Mouse (Mus musculus) heart, postnatal 0 days (tissue): ENCODE data around the gene Plcb4. TPM values are rescaled to one million over a fixed set of nuclear protein-coding genes. Genes with fewer than 3 reads are reported as not detected.
A peak's percentile ranks its signal among the peaks of the same experiment; 100 is the strongest.

ENCODE experiments used
- ATAC-seq: fragments of 200-750 bp; cut with Nextera tagmentation; 2 replicates; pipeline ENCODE4 v1.8.0; 2017; ENCODE audit warnings: low read depth, moderate number of reproducible peaks, moderate library complexity; ENCODE audit not compliant: insufficient read depth
- DNase-seq: peaks from one replicate; pipeline ENCODE4 v3.0.0-alpha.2; 2016; ENCODE audit warnings: low spot score
- H3K27ac ChIP-seq: fragments of 300-500 bp; sonication (generic); 2 replicates; pipeline ENCODE4 v1.5.1; 2014; ENCODE audit warnings: low read depth, mild to moderate bottlenecking
- H3K27me3 ChIP-seq: fragments of 300-500 bp; sonication (generic); 2 replicates; pipeline ENCODE4 v1.6.1; 2014; ENCODE audit warnings: low read length, mixed read lengths; ENCODE audit not compliant: control insufficient read depth, insufficient read depth
- H3K36me3 ChIP-seq: fragments of 300-500 bp; sonication (generic); replicated peaks from 2 replicates; pipeline ENCODE4 v1.6.1; 2014; ENCODE audit warnings: low read length, mixed read lengths; ENCODE audit not compliant: control insufficient read depth, insufficient read depth
- H3K4me1 ChIP-seq: fragments of 300-500 bp; sonication (generic); 2 replicates; pipeline ENCODE4 v1.6.1; 2014; ENCODE audit warnings: antibody characterized with exemption; ENCODE audit not compliant: control insufficient read depth, insufficient read depth
- H3K4me2 ChIP-seq: fragments of 300-500 bp; sonication (generic); 2 replicates; pipeline ENCODE4 v1.6.1; 2014; ENCODE audit warnings: low read depth, mild to moderate bottlenecking, low read length, moderate library complexity
- H3K4me3 ChIP-seq: fragments of 300-500 bp; sonication (generic); 2 replicates; pipeline ENCODE4 v1.5.1; 2014; ENCODE audit warnings: low read depth, low read length
- H3K9ac ChIP-seq: fragments of 300-500 bp; sonication (generic); replicated peaks from 2 replicates; pipeline ENCODE4 v1.6.1; 2014; ENCODE audit warnings: low read depth, low read length, mixed read lengths
- H3K9me3 ChIP-seq: fragments of 300-500 bp; sonication (generic); replicated peaks from 2 replicates; pipeline ENCODE4 v1.6.1; 2016; ENCODE audit warnings: low read length; ENCODE audit not compliant: control insufficient read depth
- CTCF ChIP-seq: IDR thresholded peaks from 2 replicates; pipeline ENCODE4 v1.5.1; 2016; ENCODE audit warnings: antibody characterized with exemption, control low read depth, low read depth
- EP300 ChIP-seq: IDR thresholded peaks from 2 replicates; pipeline ENCODE4 v1.6.1; 2016; ENCODE audit warnings: antibody characterized with exemption, low read depth
- WGBS: fragments of 180-500 bp; shearing (Covaris S2); extraction: QIAGEN DNeasy Blood & Tissue Kit; methylation state at CpG from one replicate; pipeline ENCODE4 v1.1.7; 2014; 5-methylcytosine and 5-hydroxymethylcytosine counted together
- polyA plus RNA-seq: library from polyadenylated mRNA; unstranded; fragments of >200 nt; fragmentation: Nextera tagmentation; extraction: Ambion mirVana; gene quantifications from 2 replicates; pipeline ENCODE4 v1.2.1, GENCODE M21; 2015
- total RNA-seq: library from RNA; depleted of rRNA; stranded (reverse); fragments of >200 nt; gene quantifications from 2 replicates; pipeline ENCODE4 v1.2.3, GENCODE M21; 2014; ENCODE audit warnings: low replicate concordance

Plcb4 gene
- total and polyA plus RNA-seq, 2 experiments from 2014 or later, result 34.7 to 57.0 TPM

GRCm38 (mm10) chr2:135825645-135826044 is 166.8 kb downstream of the Plcb4 start:
- Histone ChIP-seq H3K36me3 (no peaks in the 10 kb centered on the region), H3K27ac (0 out of 2 replicates have a peak overlapping the region, but pooled peaks have one; percentile 7), H3K4me1 (peaks cover 12% of the 10 kb centered on the region; the same call in 1 of the 2 replicates), H3K9me3 (no peaks in the 10 kb centered on the region), H3K27me3 (no peaks in the 10 kb centered on the region), H3K4me2 (no peak overlapping the region), H3K4me3 (no peak overlapping the region), H3K9ac (no peak overlapping the region)
- ATAC-seq (no peak), DNase-seq (no peak)
- 79% methylated on average over 2 of the region's 2 CpGs for WGBS
- TF ChIP-seq EP300 (no peak), CTCF (no peak)

DNA sequence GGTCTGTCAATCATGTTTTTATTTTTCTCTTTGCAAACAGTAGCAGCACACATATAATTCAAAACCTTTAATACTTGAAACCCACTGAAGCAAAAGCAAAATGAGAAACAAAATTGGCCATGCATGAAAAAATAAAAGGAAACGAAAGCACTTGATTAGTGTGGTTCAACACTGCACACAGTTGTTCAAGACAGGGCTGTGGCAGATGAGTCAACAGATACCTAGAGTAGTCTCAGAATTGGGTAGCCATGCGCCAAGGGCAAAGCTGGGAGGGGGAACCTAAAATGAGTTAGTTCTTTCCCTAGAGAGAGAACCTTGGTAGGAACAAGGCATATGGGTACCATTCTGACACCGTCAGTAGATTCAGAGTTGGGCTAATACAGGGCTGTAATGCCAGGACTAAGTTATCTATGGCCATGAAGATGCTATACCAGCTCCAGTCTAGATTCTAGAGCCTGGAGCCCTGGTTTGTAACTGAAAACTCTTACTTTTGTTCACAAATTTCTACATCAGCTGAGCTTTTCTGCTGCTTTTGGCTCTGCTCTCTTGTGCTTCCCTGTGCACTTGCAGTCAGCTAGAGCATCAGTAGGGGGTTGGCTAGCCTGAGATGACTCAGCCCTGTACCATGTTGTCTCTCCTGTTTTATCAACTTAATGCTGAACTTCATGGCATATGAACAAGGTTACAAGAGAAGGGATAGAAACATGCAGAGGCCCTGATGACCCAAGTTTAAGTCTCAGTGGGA is 168.0 kb downstream of the Plcb4 start:
- H3K9me3 ChIP-seq, result no peaks in the 10 kb centered on the region
- ATAC-seq (no peak), DNase-seq (no peak)
- no peak overlapping the region for H3K9ac ChIP-seq
- H3K27ac ChIP-seq, result no peak overlapping the region
- H3K4me2 ChIP-seq, result no peak overlapping the region
- WGBS, result 94% methylated on average over 3 of the region's 3 CpGs
- H3K27me3 ChIP-seq, result no peaks in the 10 kb centered on the region
- H3K36me3 ChIP-seq, result no peaks in the 10 kb centered on the region
- peaks cover 12% of the 10 kb centered on the region; the same call in 1 of the 2 replicates for H3K4me1 ChIP-seq
- no peak for TF ChIP-seq EP300
- TF ChIP-seq CTCF, result no peak
- H3K4me3 ChIP-seq, result no peak overlapping the region

- no peak for ATAC-seq
- H3K9me3 ChIP-seq, result no peaks in the 10 kb centered on the region
- H3K4me2 ChIP-seq, result no peak overlapping the region
- 55% methylated on average over 2 of the region's 2 CpGs for WGBS
- no peaks in the 10 kb centered on the region for H3K36me3 ChIP-seq
- no peak overlapping the region for H3K4me3 ChIP-seq
- H3K9ac ChIP-seq, result no peak overlapping the region
- H3K4me1 ChIP-seq, result peaks cover 12% of the 10 kb centered on the region; the same call in 1 of the 2 replicates
- no peak for DNase-seq
- TF ChIP-seq CTCF, result no peak
- no peak for TF ChIP-seq EP300
- H3K27me3 ChIP-seq, result no peaks in the 10 kb centered on the region
- no peak overlapping the region for H3K27ac ChIP-seq
Measured at GRCm38 (mm10) chr2:135828446-135828845, 169.6 kb downstream of the Plcb4 start.

- WGBS, result 87% methylated on average over 3 of the region's 3 CpGs
- Histone ChIP-seq H3K4me1 (peaks cover 20% of the 10 kb centered on the region), H3K36me3 (no peaks in the 10 kb centered on the region), H3K4me2 (no peak overlapping the region), H3K4me3 (no peak overlapping the region), H3K9me3 (no peaks in the 10 kb centered on the region), H3K27ac (no peak overlapping the region), H3K9ac (no peak overlapping the region), H3K27me3 (no peaks in the 10 kb centered on the region)
- DNase-seq, result no peak
- no peak for TF ChIP-seq EP300
- TF ChIP-seq CTCF, result no peak
- ATAC-seq, result no peak
Measured at GRCm38 (mm10) chr2:135833743-135834142, 174.9 kb downstream of the Plcb4 start.

DNA sequence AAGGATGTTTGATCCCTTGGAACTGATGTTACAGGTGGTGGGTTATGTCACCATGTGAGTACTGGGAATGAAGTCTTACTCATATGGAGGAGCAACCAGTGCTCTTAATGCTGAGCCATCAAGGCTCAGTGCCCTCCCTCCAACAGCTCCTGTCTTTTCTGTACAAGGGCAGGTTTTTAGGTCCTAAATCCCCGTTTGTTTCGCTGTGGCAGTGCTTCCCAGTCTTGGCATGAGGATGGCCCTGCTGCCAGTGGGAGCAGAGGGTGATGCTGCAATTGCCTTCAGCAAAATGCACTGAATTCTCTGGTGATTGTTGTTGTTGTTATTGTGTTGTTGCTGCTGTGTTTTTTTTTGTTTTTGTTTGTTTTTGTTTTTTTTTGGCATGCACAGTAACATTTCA is 175.6 kb downstream of the Plcb4 start:
- no peak for ATAC-seq
- Histone ChIP-seq H3K4me2 (no peak overlapping the region), H3K27me3 (no peaks in the 10 kb centered on the region), H3K9ac (no peak overlapping the region), H3K9me3 (no peaks in the 10 kb centered on the region), H3K4me3 (no peak overlapping the region), H3K27ac (no peak overlapping the region), H3K36me3 (no peaks in the 10 kb centered on the region), H3K4me1 (peaks cover 21% of the 10 kb centered on the region)
- TF ChIP-seq CTCF (no peak), EP300 (no peak)
- DNase-seq, result no peak
- WGBS, result 91% methylated on average over 2 of the region's 2 CpGs

DNA sequence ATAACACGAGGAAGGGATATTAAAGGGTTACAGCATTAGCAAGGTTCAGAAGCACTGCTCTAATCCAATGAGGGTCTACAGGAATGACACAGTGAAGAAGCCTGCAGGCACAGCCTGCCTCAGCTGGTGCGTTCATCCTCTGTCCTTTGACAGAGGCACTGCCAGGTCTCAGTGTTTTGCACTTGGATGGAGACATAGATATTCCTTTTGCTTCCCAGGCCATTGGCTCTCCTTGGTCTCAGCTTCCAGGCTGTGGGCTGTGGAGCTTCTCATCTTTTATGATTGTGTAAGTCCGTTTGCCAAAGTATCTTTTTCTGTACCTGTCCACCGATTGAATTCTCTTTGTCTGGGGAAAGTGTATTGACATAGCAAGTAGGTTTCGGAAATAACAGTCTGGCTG is 177.1 kb downstream of the Plcb4 start:
- no peaks in the 10 kb centered on the region for H3K27me3 ChIP-seq
- peaks cover 21% of the 10 kb centered on the region for H3K4me1 ChIP-seq
- H3K36me3 ChIP-seq, result no peaks in the 10 kb centered on the region
- TF ChIP-seq CTCF, result no peak
- TF ChIP-seq EP300, result no peak
- H3K4me3 ChIP-seq, result no peak overlapping the region
- no peak overlapping the region for H3K4me2 ChIP-seq
- DNase-seq (no peak), ATAC-seq (no peak)
- no peak overlapping the region for H3K9ac ChIP-seq
- 82% methylated on average over 5 of the region's 5 CpGs for WGBS
- no peak overlapping the region for H3K27ac ChIP-seq
- H3K9me3 ChIP-seq, result no peaks in the 10 kb centered on the region
